Mouse (Mus musculus) urinary bladder, postnatal 14 days (tissue): ENCODE data around the gene Pabpn1.

ENCODE experiments used
- DNase-seq: peaks from one replicate; pipeline ENCODE4 v3.0.0; 2021; ENCODE audit warnings: low spot score

The Pabpn1 gene

DNA sequence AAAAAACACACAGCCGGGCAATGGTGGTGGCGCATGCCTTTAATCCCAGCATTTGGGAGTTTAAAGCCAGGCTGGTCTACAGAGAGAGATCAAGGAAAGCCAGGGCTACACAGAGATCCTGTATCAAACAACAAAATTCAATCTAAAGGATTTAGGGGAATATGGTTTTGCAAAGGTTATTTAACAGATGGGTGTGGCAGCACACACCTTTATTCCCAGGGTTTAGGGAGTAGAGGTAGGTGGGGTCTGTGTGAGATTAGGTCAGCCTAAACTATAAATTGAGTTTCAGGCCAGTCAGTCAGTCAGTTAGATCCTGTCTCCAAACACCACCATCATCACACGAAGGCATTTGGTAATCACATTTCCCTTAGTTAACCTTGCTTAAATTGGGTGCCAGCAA, at the start of gene Pabpn1:
TSS of gene Pabpn1 (plus strand) at position 301 of the 400 bp plus-strand sequence.
- no peak for DNase-seq

DNA sequence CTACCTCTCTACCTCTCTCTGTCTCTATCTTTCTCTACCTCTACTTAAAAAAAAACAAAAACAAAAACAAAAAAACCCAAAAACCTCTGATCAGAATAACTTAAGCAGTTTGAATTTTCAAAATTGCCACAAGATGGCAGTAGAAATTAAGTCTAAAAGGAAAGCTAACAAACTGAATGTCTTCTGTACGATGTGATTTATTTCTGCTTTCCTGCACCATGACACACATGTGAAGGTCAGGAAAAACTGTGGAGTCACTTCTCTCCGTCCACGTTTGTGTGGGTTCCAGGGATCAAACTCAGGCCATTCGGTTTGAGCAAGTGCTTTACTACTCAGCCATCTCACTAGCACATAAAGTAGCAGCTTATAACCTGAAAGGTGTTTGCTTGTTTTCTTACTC, 48.8 kb upstream of the Pabpn1 start:
- DNase-seq, result no peak

DNA sequence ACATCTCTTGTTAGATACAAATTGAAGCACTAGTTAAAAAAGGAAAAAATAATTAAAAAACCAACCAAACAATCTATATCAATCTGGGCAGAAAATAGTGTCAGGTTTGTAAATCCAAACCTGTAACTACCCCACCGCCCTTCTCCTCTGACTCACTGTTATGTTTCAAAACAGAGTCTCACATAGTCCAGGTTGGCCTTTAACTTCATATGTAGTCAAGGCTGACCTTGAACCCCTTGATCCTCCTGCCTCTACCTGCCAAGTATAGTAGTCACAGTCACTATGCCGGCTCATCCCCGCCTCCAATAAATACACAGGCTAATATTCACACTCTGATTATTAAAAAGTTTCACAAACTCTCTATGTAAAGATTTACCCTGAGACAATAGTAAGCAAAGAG, 36.6 kb upstream of the Pabpn1 start:
- no peak for DNase-seq

DNA sequence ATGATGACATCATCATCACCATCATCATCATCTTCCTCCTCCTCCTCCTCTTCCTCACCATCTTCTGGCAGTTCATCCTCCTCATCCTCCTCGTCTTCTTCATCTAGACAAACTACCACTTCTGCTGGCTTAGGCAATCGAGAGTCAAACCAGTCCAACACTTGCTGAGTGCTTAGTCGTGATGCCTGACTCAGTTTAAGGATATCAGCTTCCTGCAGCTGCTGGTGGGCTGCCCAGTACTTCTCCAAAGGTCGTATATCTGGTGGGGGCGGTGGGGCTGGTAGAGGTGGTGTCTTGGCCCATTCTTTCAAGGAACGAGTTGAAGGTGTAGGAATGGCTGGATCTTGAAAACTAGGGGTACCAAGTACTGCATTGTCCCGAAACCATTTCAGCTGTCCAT, 35.6 kb upstream of the Pabpn1 start:
- DNase-seq, result no peak

DNA sequence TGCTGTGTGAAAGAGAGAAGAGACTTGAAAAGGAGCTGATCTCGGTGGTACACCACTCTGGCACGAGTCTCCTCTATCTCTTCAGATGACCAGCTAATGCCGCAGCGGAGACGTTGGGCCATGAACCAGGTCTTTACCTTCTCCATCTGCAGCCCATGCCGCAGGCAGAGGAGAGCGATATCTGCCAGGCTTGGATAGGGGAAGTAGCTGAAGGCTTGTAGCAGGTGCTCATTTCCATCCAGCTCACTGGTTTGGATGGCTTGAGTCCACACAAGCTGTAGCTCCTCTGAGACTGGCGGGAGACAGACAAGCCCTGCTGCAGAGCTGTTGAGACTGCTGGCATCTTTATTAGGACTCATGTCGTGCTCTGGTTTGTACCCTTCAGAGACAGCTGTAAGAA, 34.4 kb upstream of the Pabpn1 start:
- DNase-seq, result no peak

DNA sequence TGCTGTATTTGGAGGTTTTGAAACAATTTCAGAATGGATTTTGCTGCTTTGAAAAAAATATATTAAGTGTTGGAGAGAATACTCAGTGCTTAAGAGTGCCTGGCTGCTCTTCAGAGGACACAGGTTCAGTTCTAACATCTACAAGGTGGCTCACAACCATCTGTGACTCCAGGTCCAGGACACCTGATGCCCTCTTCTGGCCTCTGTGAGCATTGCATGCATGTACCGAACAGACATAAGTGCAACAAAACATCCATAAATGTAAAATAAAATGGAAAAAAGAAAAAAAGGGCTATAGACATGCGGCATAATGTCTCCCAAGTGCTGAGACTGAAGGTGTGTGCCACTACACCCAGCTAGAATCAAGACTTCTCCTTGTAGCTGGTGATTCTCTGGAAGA, 31.8 kb upstream of the Pabpn1 start:
- DNase-seq, result peak; percentile 70

DNA sequence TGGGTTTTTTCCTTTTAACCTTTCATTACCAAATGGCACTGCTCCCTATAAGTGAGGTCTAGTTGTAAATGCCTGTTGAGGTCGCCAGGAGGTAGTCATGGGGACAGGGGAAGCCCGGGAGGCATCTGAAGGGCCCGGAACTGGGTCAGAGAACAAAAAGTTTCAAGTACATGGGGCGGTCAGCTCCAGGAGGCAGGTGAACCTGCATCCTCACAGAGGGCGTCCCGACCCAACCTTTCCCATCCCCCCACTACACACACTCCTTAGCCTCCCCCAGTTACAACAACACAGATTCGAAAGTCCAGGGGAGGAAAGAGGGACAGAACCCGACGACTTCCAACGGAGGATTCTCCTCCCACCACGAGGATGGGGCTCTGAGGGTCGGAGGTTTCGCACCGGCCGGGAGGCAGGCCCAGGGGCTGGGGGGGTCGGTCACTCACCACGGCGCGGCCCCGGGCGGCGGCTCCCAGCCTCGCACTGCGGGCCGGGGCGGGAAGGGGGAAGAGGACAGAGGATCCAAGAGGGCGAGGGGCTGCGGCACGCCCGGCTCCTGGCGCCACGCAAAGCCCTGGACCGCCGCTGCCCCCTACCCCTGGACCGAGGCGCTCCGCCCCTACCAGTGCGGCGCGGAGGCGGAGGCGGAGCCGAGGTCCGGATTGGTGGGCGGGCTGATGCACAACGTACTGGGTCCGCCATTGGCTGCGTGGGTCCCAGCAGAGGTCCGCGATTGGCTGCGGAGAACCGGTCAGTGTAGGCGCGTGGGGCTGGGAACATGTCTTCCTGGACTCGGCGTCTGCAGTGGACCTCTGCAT, 28.6 kb upstream of the Pabpn1 start:
- DNase-seq, result peak; percentile 94

DNA sequence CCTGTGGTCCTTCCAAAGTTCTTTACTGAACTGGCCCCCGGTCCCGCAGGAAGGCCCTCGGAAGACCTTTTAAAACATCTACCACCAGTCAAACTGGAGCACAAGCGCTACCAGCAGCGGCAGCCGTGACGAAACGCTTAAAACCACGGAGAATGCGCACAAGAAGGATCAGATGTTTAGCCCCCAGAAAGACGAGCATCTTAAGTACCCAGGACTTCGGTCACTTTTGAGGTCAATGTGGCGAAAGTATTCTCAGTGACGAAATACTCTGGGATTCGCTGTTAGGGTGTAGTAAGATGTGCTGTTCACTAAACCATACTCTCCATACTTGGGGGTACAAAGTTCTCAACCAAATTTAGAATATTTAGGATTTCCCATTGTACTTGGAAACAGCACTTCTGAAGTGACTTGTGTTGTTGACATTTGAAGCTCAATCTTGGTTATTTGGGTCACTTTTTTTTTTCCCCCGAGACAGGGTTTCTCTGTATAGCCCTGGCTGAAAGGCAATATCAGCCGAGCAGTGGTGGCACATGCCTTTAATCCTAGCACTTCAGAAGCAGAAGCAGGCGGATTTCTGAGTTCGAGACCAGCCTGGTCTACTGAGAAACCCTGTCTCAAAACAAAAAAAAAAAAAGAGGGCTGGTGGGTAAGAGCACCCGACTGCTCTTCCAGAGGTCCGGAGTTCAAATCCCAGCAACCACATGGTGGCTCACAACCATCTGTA, 27.8 kb upstream of the Pabpn1 start:
- DNase-seq, result no peak

DNA sequence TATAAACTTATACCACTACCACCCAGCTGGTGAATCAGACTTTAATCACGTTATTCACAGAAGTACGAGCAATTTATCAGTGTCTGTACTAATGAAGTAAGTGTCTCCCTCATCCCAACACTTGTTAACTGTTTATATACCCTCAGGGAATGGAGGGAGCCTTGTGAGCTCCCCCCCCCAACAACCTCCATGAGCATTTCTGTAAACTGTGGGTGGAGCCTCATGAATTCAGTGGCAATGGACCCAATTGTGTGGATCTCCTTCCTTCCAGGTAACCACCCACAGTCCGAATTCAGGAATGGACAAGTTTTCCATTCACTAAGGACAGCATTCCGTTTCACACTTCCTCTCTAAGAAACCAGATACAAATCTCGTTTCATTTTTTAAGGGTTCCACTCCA, 26.7 kb upstream of the Pabpn1 start:
- no peak for DNase-seq

DNA sequence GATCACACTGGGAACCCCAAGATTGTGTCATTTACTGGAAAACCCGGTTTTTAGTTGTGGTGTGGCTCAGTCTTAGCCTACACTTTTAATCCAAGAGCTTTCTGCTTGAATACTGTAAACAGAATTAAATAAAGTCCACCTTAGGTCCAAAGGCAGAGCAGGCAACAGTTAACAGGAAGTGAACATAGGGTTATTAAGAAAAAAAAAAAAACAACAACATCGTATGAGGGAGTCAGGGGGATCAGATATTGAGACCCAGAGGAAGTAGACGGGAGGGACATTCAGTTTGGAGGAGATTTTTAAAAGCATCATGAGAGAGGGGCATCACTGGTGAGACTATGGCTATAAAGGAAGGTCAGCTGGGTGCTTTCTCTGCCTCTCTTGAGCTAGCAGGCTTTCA, 26.0 kb upstream of the Pabpn1 start:
- no peak for DNase-seq

DNA sequence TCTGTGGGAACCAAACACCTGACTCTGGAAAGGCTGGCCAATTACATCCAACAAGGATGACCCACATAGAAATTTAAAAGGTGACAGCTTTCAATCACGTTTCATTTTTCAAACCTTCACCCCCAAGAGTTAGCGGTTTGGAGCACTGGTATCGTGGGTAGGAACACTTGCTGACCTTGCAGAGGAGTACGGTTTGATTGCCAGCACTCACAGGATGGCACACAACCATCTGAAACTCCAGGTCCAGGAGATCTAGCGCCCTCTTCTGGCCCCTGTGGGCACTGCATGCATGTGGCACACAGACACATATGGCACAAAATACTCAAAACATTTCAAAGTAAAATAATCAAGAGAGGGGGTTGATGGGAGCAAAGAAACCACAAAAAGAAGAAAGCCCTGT, 25.4 kb upstream of the Pabpn1 start:
- no peak for DNase-seq

DNA sequence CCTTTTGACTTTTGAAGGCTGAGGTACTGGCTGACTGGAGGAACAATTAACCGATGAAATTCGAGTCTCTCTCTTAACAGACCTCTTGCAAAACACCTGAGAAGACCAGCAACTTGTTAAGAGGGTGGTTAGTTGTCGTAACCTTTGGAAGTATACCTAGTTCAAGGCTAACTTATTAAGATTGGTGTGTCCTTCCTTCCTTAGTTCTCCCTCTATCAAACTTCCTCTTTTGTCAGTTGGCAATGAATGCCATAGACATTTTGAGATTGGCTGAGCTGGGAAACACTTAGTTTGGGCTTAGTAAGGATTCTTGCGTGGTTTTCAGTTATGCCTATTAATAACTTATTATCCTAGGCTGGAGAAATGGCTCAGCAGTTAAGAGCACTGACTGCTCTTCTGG, 24.3 kb upstream of the Pabpn1 start:
- no peak for DNase-seq

DNA sequence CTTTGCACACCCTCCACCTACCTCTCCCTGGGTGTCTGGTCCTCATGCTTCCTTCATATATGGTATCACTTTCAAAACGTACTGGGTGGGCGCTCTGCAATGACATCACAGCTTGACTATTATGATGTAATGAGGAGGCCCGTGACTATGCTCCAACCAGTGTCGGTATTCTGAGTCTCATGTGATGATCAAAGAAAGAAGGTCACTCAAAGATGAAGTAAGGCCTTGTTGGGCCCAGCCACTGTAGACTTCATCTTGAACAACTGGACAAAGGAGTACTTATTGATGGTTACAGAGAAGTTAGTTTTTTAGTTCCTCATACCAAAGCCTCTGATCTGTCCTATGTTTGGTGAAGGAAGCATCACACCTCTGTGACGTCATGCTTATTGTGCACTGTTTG, 21.4 kb upstream of the Pabpn1 start, which contains the start of gene Homez:
TSS of gene Homez (minus strand) at position 101 of the 400 bp plus-strand sequence.
- no peak for DNase-seq

DNA sequence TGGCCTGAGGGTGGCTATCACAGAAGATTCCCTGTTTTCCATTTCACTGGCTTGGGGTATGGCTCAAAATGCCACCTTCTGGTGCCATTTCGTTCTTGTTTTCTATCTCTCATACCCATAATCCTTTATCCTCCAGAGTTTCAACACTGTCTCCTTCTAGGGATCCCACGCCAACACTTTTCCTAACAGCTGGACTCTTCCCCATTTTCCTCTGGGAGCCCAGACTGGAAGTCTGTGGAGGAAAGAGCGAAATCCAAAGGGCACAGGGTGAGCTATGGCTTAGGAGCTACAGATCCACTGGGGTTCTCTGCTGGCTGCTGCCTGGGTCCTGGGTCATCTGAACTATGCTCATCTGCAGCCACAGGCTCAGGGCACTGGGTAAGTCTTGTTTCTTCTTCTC, 18.1 kb upstream of the Pabpn1 start:
- DNase-seq, result no peak

DNA sequence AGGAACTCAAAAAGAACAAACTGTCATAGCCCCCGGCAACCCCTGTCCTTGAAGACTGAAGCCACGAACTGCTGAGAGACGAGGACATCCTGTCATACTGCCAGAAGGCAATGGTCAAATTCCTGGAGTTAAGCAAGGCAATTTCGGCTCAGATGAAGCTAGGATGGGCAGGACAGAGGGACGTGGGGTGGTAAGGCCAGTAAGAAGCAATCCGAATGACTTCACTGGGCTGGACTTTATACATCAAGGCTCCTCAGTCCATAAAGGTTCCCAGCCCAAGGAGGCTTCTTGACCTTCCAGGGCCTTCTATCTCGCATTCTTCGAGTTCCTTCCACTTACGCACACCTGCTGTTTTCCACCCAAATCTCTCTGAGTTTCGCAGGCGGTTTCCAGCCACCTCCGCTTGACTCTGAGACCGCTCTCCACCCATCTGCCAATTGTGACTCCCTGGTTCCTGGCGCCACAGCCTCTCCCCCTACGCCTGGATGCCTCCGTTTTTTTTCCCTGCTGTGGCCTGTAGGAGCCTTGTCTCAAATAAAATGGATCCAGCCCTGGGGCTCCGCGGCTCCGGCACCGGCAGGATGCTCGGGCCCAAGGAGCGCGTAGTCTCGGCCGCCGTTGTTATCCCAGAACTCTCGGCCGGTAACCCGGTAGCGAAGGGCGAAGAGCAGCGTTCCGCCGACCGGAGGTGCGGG, 16.3 kb upstream of the Pabpn1 start:
- no peak for DNase-seq

DNA sequence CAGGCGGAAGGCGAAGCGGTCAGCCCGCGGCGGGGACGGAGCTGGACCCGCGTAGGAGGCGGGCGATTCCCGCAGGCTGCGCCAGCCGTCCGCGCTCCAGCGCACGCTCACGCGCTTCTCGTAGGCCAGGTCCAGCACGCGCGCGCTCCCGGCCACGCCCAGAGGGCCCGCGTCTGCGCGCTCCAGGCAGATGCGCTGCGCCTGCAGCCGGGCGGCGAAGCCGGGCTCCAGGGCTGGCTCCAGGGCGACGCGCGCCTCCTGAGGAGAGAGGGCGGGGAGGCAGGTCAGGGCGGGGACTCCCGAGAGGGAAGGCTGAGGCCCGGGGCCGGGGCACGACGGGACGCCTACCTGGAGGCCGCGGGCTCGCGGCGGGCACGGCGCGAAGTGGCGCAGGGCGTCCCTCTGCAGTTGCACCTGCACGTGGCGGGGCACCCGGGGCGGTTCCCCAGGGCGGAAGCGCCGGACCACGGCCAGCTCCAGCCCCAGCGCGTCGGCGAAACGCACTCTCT, 15.7 kb upstream of the Pabpn1 start:
- DNase-seq, result peak; percentile 90

DNA sequence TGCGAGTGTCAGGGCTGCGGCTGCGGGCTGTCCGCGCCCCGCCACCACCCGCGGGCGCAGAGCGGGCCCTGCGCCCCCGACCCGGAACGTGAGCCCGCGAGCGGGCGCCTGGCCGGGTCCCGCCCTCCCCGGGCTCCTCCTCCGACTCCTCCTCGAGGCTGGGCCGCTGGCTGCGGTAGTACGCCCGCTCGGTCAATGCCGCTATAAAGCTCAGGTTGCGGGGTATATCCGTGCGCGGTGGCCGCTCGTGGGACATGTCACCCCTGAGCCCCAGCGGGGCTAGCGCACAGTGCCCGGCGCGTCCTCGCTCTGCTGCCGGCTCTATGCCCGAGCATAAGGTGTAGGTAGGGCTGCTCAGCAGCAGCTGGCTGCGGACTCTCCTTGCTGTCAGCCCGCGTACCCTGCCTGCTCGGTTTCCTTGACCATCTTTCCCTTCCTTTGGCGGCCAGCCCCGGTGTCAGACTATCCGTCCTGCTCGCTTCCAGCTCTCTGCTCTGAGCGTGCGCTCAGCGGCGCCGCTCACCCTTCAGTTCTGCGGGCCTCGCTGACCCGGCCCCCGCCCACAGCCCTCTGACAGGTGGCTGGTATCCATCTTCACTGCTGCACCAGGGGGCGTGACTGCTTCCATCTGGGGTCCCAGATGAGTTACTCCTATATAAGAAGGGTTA, 15.1 kb upstream of the Pabpn1 start, which contains the start of gene Ppp1r3e:
TSS of gene Ppp1r3e (minus strand) at position 503 of the 668 bp plus-strand sequence.
- peak; percentile 69 for DNase-seq

DNA sequence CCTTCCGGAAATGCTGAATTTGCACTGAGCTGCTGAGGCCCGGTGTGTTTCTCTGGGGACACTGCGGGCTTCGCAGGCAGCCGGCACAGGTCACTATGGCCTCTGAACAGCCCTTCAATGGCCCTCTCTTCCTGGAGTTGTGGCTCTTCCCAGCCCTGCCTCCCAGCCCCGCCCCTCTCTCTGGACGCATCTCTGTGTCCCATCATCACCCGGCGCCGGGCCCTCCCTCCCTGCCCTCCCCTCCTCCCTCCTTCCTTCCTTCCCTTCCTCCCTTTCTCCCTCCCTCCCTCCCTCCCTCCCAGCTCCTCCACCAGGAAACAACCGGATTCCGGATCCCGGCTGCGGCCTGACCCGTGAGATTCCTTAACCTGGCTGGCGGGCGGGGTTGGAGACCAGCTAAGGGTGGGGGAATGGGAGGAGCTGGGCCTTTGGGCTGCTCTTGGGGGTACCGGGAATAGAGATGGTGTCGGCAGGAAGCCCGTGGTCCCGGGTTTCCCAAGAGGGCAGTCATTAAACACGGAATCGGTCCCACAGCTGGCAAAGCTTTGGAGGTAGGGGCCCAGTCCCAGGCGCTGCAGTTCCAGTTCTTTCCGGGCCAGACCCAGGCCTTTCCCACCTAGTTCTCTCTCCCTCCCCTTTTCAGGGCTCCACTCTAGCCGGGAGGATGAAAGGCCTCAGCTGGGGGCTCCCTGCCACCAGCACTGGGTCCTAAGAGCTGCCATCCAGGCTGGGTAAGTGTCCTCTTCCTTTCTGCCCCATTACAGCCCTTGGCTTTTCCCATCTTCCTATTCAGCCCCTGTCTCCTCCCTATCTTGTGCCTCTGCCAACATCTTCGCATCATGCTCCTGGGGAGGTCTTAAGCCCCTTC, 8.9 kb upstream of the Pabpn1 start, which contains the start of the genes Bcl2l2 and Gm20521:
TSS of gene Bcl2l2 (plus strand) at position 224 of the 868 bp plus-strand sequence.
TSS of gene Gm20521 (plus strand) at position 288 of the 868 bp plus-strand sequence.
- peak; percentile 86 for DNase-seq

DNA sequence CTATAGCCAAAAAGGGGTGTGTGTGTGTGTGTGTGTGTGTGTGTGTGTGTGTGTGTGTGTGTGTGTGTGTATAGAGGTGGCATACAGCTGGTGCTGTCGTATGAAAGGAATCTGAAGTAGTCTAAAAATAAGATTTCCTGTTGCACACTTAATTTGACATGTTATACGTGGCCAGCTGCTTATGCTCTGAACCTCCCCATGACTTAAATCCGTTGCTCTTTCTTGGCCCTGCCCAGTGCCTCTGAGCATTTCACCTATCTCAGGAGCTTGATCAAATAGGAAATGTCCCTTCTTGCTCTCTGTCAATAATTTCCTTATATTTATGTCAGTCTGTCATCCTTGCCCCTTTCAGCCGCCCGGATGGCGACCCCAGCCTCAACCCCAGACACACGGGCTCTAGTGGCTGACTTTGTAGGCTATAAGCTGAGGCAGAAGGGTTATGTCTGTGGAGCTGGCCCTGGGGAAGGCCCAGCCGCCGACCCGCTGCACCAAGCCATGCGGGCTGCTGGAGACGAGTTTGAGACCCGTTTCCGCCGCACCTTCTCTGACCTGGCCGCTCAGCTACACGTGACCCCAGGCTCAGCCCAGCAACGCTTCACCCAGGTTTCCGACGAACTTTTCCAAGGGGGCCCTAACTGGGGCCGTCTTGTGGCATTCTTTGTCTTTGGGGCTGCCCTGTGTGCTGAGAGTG, 8.1 kb upstream of the Pabpn1 start:
- no peak for DNase-seq

DNA sequence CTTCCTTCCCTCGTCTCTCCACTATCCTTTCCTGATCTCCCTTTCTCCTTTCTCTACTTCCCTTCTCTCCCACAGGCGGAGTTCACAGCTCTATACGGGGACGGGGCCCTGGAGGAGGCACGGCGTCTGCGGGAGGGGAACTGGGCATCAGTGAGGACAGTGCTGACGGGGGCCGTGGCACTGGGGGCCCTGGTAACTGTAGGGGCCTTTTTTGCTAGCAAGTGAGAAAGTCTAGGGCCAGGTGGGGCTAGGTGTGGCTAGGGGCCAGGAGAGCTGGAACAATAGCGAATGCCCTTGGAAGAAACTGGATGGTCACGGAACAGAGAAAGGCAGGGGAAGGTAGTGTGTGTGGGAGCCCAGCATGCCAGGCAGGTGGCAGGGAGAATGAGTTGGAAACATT, 7.0 kb upstream of the Pabpn1 start:
- no peak for DNase-seq
